Comparison of ENCODE assay signal across 8 mouse cellular contexts in the genomic region with DNA sequence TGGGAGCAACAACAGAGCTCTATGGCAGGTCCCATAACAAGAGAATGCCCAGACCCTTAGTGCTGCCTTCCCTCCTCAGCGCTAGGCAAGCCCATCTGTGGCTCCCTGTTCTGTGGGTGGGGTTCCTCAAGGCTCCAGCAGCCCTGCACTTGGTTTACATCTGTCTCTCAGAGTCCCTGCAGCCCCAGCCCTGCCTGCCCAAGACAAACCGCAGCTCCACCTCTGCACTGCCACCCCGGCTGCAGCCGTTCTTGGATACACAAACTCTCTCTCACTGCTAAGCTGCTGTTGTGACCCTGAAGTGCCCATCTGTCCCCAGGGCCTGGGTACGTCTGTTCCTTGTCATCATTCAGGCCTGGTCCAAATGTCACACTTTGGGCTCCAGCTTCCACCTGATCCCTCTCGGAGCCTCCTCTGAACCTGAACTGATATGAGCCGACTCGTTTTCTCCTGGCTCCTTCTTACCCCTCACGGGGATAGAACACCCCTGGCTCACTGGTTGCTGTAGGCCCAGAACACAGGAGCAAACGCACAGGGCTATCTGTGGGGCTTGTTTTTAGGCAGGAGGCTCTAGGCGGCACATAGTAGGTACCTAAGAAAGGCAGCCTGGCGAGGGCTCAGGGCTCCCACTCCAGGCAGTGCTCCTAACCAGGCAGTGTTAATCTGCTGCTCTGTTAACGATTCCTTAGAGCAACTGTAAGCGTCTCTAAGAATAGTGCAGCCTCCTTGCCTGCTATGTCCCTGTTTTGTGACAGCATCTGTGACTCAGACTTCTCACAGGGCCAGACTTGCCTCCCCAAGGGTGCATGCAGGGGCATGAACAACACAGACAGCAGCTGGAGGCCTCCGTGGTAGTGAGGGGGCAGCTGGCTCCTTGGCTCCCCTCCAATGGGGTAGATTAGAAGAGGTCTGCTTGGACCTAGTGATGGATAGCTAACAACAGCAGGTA. TPM values are rescaled to one million over a fixed set of nuclear protein-coding genes. Genes with fewer than 3 reads are reported as not detected.
A peak's percentile ranks its signal among the peaks of the same experiment; 100 is the strongest.
DNase-seq lines count a peak whose midpoint lies in the region; ATAC-seq and TF ChIP-seq lines count a peak whose summit lies in the region.
"Had no signal": no experiment of that assay in that cellular context is flagged by ENCODE, and none has a peak within 500 bp of the region (broad histone marks: within the 10 kb centered on the region; RNA-seq: fewer than 3 reads in every experiment).

No protein-coding gene starts in this region.

- H3K27ac ChIP-seq in lung, embryonic 14.5 days (ENCODE audit: low read depth) = 0 out of 2 replicates have a peak overlapping the region, but pooled peaks have one; percentile 42
- peak overlapping the region; percentile 90 for H3K27ac ChIP-seq in heart, embryonic 15.5 days
- H3K27ac ChIP-seq in limb, embryonic 15.5 days = peak overlapping the region; percentile 69
- H3K27ac ChIP-seq: macrophage had no signal

- H3K27me3 ChIP-seq in lung, embryonic 14.5 days (ENCODE audit: insufficient read depth, low read length) = no peaks in the 10 kb centered on the region
- H3K27me3 ChIP-seq in heart, embryonic 15.5 days = no peaks in the 10 kb centered on the region
- no peaks in the 10 kb centered on the region for H3K27me3 ChIP-seq in limb, embryonic 15.5 days

- H3K4me3 ChIP-seq in lung, embryonic 14.5 days (ENCODE audit: low read depth, low read length) = no peak overlapping the region
- no peak overlapping the region for H3K4me3 ChIP-seq in heart, embryonic 15.5 days
- no peak overlapping the region for H3K4me3 ChIP-seq in limb, embryonic 15.5 days

- H3K36me3 ChIP-seq in lung, embryonic 14.5 days (ENCODE audit: insufficient read depth) = no peaks in the 10 kb centered on the region
- H3K36me3 ChIP-seq in heart, embryonic 15.5 days = no peaks in the 10 kb centered on the region
- H3K36me3 ChIP-seq in limb, embryonic 15.5 days = no peaks in the 10 kb centered on the region

- 0 out of 2 replicates have a peak, but pooled peaks have one; percentile 9 for ATAC-seq in lung, embryonic 14.5 days (ENCODE audit: insufficient read depth)
- ATAC-seq in common myeloid progenitor, adult 5-6 weeks (replicated peaks; ENCODE audit: low read depth, poor library complexity, severe bottlenecking) = peak; percentile 87
- peak; percentile 38 for ATAC-seq in heart, embryonic 15.5 days (replicated peaks; ENCODE audit: insufficient number of reproducible peaks, insufficient read depth, low FRiP score, low read depth)
- peak; percentile 56; the same call in 1 of the 2 replicates for ATAC-seq in limb, embryonic 15.5 days (ENCODE audit: insufficient number of reproducible peaks, low FRiP score, low TSS enrichment, low read depth)

- WGBS in lung, embryonic 14.5 days = 36% methylated on average over 15 of the region's 15 CpGs
- WGBS in heart, embryonic 15.5 days = 19% methylated on average over 15 of the region's 15 CpGs
- 22% methylated on average over 15 of the region's 15 CpGs for WGBS in limb, embryonic 15.5 days

- H3K9me3 ChIP-seq in lung, embryonic 14.5 days (ENCODE audit: low read depth, low read length) = no peaks in the 10 kb centered on the region
- H3K9me3 ChIP-seq in heart, embryonic 15.5 days (replicated peaks) = no peaks in the 10 kb centered on the region
- no peaks in the 10 kb centered on the region for H3K9me3 ChIP-seq in limb, embryonic 15.5 days

- TF ChIP-seq CTCF in lung, embryonic 14.5 days (IDR thresholded peaks at IDR 0.05; ENCODE audit: low read depth) = no peak

- DNase-seq in lung, embryonic 14.5 days = peak; percentile 25
- DNase-seq in lung, postnatal 10 days = no peak
- peak; percentile 60 to 77 for DNase-seq in right cerebral cortex, postnatal 10 days (ENCODE audit: low spot score in 2 of 2)
- DNase-seq in testis, postnatal 14 days (ENCODE audit: low spot score) = no peak

- no peak overlapping the region for H3K4me2 ChIP-seq in lung, embryonic 14.5 days
- peak overlapping the region; percentile 16 for H3K4me2 ChIP-seq in heart, embryonic 15.5 days
- no peak overlapping the region for H3K4me2 ChIP-seq in limb, embryonic 15.5 days

- H3K4me1 ChIP-seq in lung, embryonic 14.5 days (ENCODE audit: insufficient read depth) = peaks cover 26% of the 10 kb centered on the region
- peaks cover 90% of the 10 kb centered on the region for H3K4me1 ChIP-seq in heart, embryonic 15.5 days (replicated peaks)
- H3K4me1 ChIP-seq in limb, embryonic 15.5 days = peaks cover 67% of the 10 kb centered on the region

- no peak overlapping the region for H3K9ac ChIP-seq in lung, embryonic 14.5 days
- H3K9ac ChIP-seq in heart, embryonic 15.5 days = peak overlapping the region; percentile 34
- no peak overlapping the region for H3K9ac ChIP-seq in limb, embryonic 15.5 days

RNA-seq across cellular contexts. Expression of a gene that starts 50.0 kb away (rescaled TPM):
- polyA plus RNA-seq in lung, embryonic 14.5 days (2014; fragmentation: Nextera tagmentation; extraction: Ambion mirVana) = 100.0 and 105 TPM in 2 replicates
- total RNA-seq in common myeloid progenitor, adult 5-6 weeks (2017) = 93.4 and 116 TPM in 2 replicates
- 67.6 and 75.3 TPM in 2 replicates for polyA plus RNA-seq in heart, embryonic 15.5 days (2015; fragmentation: Nextera tagmentation; extraction: Ambion mirVana)
- 93.1 and 97.2 TPM in 2 replicates for polyA plus RNA-seq in limb, embryonic 15.5 days (2015; fragmentation: Nextera tagmentation; extraction: Ambion mirVana)

RNA-seq across cellular contexts. Expression of a gene that starts 53.8 kb away (rescaled TPM):
- polyA plus RNA-seq in lung, embryonic 14.5 days (2014; fragmentation: Nextera tagmentation; extraction: Ambion mirVana) = 13.3 and 13.4 TPM in 2 replicates
- total RNA-seq in common myeloid progenitor, adult 5-6 weeks (2017) = 8.5 and 10.6 TPM in 2 replicates
- 18.2 and 22.3 TPM in 2 replicates for polyA plus RNA-seq in heart, embryonic 15.5 days (2015; fragmentation: Nextera tagmentation; extraction: Ambion mirVana)
- 24.8 and 26.4 TPM in 2 replicates for polyA plus RNA-seq in limb, embryonic 15.5 days (2015; fragmentation: Nextera tagmentation; extraction: Ambion mirVana)

Comparison
In these comparisons a context has a peak if more than half of its experiments do, and no peak if none do; other contexts are left out.
1. DNase-seq: peak in lung, embryonic 14.5 days (single experiment) and right cerebral cortex, postnatal 10 days (2 of 2); none in lung, postnatal 10 days (single experiment) and testis, postnatal 14 days (single experiment).
2. ATAC-seq: peak in every context shown above with its lines; median percentile 87 in common myeloid progenitor, adult 5-6 weeks; 56 in limb, embryonic 15.5 days; 38 in heart, embryonic 15.5 days; 9 in lung, embryonic 14.5 days.
3. Peak in every context shown above with its lines, with median percentiles within 50 percentile points of each other: H3K27ac ChIP-seq.